Mouse (Mus musculus) adipocyte (in vitro differentiated cells): Measurements from ENCODE around the gene Dgkh.

ENCODE experiments used
- DNase-seq: peaks from one replicate; pipeline ENCODE4 v3.0.0-alpha.2; 2016; ENCODE audit warnings: low spot score

Gene Dgkh

DNA sequence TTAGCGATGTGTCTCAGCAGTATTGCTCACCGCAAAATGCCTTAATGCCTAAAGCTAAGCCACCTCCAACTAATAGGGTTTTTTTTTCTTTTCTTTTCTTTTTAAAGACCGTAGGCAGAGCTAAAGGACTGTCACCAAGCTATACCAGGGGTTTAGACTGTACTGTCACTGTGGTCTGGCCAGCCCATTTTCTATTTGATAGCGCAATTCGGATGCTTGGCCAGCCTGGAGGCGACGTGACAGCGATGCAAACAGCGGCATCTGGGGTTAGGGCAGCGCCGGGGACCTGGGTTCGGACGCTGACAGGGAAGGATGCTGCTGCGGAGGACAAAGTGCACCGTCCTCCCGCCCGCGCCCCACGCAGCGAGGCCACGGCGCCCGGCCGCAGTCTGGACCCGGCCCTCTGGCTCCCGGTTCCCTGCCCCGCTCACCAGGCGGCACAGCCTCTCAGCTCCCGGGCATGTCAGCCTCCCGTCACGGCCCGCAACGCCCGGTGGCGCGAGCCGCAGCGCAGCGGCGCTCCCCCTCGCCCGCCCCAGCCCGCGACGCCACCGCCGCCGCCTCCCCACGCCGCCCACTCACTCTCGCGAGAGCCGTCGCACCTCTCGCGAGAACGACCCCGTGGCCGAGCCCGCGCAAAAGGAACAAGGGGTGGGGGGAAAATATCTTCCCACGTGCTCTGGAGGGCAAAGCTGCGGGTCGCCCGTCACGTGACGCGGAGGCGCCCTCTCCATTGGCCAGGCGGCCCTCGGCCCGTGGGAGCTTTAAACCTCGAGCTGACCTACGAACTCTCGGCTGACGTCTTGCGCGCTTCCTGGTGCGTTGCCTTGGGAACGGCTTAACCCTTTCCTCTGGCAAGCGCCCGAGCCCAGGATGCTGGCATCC lies 196.1 kb downstream of the Dgkh start, which contains the start of gene Akap11:
TSS of gene Akap11 (minus strand) at position 528 of the 885 bp plus-strand sequence.
- peak; percentile 93 for DNase-seq

DNA sequence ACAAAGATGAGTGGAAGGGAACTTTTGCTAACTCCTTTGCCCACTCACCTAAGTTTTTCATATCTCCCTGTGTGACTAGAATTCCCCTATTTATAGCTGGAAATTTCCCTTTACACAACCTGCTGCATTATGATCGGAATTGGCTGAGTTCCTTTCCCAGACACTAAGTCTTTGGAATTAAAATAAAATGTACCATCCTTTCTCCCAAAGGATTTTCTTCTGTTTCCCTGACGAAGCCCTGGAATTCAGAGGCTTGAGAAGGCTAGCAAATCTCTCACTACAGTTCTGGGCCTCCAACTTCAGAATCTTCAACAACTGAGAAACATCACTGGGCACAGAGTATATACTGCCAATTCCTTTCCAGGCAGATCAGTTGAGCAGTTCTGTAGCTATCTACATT lies 197.2 kb downstream of the Dgkh start:
- DNase-seq, result peak; percentile 7

DNA sequence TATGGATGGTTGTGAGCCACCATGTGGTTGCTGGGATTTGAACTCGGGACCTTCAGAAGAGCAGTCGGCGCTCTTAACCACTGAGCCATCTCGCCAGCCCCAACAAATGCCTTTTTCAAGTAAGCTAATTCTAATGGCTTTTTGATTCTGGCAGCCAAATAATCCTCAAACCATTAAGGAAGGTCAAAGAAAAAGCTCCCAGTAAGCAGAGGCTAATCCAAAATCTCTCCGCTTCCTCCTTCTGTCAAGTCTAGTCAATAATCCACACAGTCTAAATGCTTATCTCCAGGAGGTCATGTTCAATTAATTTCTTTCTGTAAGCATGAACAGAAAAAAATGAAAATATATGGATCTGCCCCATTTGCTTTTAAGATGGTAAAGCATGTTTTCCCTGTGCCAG lies 197.9 kb downstream of the Dgkh start:
- DNase-seq, result no peak

DNA sequence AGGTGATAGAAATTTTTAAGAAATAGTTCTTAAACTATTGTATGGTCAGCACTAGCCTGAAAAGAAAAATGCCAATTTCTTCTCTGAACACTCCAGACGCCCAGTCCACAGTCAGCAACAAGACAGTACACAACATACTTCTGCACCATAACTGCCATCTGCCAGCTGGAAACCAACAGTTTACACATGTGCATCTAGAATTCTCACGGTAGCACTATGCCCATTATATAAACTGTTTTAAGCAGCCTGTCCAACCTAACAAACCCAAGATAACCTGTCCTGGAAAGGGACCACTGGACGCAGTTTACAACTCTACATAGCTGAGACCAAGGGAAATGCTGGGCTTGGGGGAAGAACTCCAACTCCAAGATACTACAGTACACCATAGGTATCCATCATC lies 198.9 kb downstream of the Dgkh start:
- DNase-seq, result no peak

DNA sequence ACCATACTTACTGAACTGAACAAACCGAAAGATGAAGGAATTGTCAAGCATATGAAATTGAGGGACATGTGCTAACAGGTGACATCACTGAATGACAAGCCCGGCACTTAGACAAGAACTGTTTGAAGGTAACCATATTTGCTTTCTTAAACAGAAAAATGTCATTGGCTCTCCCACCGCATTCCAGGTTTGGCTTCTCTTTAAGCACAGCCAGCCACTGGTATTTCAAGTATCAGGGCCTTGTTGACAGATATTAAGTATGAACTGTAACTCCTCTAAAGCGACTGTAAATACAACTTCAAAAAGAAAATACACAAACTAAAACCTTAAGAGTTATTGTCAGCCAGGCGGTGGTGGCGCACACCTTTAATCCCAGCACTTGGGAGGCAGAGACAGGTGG lies 200.2 kb downstream of the Dgkh start:
- DNase-seq, result no peak

DNA sequence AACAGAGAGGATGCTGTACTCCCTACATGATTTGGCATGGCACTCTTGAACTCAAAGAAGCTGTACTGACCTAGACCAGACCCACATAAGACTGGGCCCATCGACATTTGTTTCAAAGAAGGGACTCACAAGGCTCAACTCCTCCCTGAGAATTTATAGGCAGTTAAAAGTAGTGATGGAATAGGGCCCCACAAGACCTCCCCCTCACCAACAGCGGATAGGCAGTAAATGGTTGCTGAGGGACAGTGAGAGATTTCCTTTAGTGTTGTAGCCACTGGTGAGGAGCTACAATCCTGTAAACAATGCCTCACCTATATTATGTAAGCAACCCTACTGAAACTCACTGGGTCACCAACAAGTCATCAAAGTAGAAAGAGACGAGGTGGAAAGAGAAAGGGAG lies 202.3 kb downstream of the Dgkh start:
- DNase-seq, result no peak

DNA sequence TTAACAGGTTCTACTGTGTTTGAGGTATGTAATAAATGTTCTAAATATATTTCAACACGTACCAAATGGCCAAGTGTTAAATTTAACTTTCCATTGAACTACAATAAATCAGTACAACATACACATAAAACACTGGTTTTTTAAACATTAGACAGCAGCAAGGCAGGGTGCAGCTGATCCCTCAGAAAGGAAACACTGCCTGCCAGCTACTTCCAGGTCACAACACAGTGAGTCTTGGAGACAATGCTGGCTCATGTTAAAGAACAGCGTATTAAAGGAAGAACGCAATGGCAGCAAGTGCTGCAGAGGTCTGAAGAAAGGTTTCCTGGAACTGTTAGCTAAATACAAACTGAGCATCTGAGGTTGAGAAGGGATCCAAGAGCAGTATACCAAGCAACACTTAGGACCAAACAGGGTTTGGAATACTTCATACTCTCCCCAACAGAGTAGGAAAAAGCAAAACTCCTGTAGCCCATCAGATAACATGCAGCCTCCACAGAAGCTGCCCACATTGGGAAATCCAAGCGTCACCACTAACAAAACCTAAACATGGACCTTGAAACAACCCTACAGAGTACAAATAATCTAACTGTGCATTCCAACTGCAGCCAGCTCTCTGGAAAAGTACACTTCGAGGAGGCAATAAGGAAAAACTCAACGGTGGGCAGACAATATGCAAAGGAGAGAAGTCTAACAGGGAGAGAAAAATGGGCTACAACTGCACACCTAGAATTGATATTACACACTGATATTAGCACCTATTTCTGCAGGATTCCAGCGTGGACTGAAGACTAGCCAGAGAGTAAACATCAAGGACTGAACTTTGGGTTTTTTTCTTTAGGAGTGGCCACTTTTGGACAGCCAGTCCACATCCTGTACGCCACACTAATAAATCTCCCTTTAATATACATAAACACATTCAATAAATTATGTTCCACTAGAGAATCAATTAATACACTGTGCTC lies 203.8 kb downstream of the Dgkh start:
- no peak for DNase-seq

DNA sequence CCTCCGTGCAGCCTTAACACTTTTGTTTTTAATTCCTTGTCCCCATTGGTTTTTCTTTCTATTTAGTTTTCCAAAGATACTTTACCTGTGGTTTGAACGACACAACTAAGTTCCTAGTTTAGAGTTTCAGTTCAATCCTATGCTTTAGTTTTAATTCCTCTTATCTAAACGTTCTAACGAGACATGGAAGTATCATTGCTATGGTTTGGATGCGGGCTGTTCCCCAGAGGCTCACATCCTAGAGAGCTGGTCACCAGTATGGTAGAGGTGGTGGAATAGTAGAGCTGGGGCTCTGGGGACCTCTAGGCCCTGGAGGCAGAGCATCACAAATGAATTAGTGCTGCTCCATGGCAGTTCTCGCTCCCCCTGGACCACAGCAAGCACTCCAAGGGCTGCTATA lies 205.7 kb downstream of the Dgkh start:
- DNase-seq, result no peak

DNA sequence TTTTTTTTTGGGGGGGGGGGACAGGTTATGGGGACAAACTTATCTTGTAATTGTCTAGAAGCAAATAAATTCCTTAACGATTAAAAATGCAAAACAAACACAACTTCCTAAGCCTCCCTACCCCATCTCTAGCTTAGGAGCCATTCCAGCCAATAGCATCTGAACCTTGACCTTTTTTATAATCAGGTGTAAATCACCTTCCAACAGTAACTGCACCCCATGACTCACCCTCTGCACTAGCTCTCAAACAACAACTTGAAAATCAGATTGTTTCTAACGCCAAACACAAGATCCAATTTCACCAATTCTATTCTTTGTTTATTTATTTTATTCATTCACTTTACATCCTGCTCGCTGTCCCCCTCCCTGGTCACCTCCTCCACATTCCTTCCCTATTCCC lies 206.1 kb downstream of the Dgkh start:
- no peak for DNase-seq

DNA sequence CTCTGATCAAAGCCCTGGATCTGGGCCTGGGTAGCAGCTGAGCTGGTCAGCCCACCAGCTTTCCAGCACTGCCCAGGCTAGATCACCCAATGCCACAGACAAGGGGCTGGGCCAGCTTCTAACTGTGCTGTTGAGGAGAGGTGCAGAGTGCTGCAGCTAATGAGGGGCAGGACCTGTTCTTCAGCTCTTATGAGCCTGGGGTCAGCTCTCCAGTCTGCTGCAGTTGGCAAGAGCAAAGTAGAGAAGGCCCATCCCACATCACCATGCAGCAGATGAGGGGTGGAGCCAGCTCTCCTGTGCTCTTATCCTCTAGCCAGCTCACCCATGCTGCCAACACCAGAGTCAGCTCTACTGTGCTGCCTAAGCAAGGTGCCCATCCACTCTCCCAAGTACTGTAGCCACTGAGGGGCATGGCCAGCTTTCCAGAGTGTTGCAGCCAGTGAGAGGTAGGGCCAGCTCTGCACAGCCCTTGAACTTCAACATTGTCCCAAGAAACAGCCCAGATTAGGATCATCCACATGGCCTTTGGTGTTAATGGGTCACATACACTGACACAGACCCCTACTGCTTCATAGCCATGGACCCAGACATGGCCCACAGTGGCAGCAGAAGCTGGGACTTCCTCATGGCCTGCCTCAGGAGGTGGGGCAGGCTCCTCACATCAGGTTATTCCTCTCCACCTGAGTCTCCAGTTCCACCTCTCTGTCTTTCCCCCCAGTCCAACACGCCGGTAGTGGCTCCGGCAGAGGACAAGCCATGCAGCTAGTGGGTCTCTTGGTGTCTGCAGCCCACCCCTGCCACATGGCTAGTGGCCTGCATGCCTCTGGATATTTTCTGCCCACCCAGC lies 206.7 kb downstream of the Dgkh start:
- DNase-seq, result no peak

DNA sequence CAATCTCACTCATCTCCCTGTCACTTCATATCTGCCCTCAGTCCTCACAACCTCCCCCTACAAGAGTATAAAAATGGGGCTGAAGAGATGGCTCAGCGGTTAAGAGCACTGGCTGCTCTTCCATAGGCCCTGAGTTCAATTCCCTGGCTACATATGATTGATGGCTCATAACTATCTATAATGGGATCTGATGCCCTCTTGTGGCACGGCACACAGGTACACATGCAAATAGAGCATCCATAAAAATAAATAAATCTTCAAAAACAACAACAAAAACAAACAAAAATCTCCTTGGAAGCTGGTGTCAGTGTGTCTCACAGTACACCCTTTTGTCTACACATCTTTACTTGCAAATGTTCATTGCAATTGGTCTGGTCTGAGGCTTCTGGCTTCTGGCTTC lies 207.5 kb downstream of the Dgkh start:
- no peak for DNase-seq

DNA sequence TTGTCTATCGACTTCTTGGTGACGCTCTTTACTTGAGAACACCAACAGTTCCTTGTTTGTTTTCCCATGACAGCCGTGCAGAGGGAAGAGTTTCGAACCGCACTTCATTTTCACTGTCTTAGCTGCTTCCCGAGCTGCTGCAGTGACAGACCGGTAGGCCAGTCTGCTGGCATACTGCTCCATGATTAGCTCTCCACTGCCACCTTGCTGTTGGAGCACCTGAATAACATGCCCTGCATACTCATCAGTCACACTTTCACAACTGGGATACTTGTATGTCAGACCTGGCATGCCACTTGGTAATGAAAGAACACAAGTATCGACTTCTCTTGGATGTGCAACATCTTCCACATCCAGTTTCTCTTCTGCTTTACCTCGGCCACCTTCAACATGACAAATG lies 221.9 kb downstream of the Dgkh start:
- peak; percentile 18 for DNase-seq

DNA sequence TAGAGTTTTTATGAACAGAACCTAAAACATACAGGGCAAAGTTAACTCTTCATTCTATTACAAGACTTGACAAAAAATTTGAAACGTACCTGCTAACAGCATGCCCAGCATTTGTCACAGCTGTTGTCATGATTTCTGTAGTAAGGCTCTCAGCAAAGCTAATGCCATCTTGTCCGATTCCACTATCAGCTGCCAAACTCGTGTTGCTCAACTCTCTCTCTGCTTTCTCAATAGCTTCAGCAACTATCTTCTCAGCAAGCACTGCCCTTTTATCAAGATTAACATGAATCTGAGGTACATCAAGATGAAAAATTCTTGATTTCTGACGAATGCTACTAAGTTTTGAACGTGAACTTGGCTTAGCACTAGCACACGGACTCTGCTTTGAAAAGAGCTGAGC lies 222.8 kb downstream of the Dgkh start:
- DNase-seq, result peak; percentile 63
